Mouse (Mus musculus): Measurements from ENCODE around the gene Gm21887.
"Not testable (repeated sequence)": the region's sequence is repeated elsewhere in the genome, so short reads cannot be mapped to it uniquely, and the experiment has no call there.

DNA sequence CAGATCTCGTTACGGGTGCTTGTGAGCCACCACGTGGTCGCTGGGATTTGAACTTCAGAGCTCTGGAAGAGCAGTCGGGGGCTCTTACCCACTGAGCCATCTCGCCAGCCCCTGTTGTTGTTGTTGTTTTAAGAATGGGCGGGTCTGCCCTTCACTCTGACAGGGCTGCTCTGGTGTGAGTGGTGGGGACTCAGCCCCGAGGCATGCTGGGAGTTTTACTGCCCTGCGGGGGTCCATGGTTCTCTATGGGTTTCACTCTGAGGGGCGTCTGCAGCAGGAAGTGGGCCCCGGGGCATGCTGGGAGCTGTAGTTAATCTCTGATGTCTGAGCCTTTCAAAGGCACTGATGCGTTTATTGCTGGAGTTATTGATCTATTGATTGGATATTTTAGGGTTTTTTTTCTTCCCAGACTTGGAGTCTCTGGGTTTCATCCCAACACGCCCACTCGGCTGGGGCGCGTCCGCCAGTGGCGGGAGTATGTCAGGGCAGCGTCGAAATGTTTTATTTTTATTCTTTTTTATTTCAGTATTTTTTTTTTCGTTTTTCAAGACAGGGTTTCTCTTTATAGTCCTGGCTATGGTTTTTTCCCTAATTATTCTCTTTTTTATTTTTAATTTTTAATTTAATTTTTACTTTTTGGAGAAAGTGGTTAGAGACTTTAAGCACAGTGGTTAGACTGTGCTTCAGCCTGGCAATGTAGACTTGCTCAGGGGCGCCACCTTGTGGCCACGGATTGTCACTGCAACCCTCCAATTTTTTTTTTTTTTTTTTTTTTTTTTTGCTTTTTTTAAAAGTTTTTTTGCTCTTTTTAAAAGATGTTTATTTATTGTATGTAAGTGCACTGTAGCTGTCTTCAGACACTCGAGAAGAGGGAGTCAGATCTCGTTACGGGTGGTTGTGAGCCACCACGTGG is 8.1 kb downstream of the Gm21887 start:
- TF ChIP-seq CTCF, POLR2A (IDR thresholded peaks at IDR 0.05; ENCODE audit: extremely low read depth, insufficient read depth, low read length): not testable (repeated sequence)

Data from cortical plate, adult 2 months (tissue).